Mouse (Mus musculus): ENCODE measurements at regions not wholly inside any gene's neighbourhood (a gene's known extent, or its start where the extent isn't known, plus 50 kb on each side); places are given as distances from the start of the nearest gene placed in this dataset.

DNA sequence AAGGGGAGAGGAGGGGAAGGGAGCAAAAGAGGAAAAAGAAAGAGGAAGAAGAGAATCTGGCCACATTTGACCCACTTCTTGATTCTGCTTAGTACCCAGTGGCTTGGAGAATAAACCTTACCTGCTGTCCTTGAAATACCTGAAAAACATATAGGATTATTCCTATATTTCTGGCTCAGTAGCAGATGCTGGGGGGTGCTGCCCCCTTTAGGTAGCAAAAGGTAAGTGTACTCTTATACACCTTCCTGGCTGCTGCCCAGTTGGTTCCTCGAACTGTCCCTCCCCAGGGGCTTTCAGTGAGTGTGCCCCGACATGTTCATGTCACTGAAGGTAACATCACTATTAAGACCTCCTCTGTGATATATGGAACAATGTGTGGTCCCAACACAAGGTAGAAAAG lies 180.7 kb upstream of the Kdm8 start:
- Histone ChIP-seq H3K4me2 (replicated peaks; ENCODE audit: low read depth, low read length, severe bottlenecking) (no peak overlapping the region), H3K9me3 (ENCODE audit: control insufficient read depth, low read length) (no peaks in the 10 kb centered on the region), H3K4me1 (ENCODE audit: control insufficient read depth, insufficient read depth, low read length) (no peaks in the 10 kb centered on the region), H3K4me3 (replicated peaks; ENCODE audit: low read length) (no peak overlapping the region), H3K36me3 (ENCODE audit: control insufficient read depth, insufficient read depth, low read length) (no peaks in the 10 kb centered on the region), H3K9ac (ENCODE audit: low read depth, low read length, severe bottlenecking) (no peak overlapping the region), H3K27ac (replicated peaks; ENCODE audit: low read depth, low read length) (no peak overlapping the region), H3K27me3 (ENCODE audit: control insufficient read depth, insufficient read depth, low read length) (no peaks in the 10 kb centered on the region)
- 64% methylated on average over 2 of the region's 2 CpGs for WGBS
- ATAC-seq (ENCODE audit: low FRiP score, low read depth) (no peak), DNase-seq (ENCODE audit: low spot score) (no peak)
- TF ChIP-seq POLR2A (IDR thresholded peaks at IDR 0.05; ENCODE audit: borderline replicate concordance, extremely low read depth, insufficient read depth, insufficient read length) = no peak

DNA sequence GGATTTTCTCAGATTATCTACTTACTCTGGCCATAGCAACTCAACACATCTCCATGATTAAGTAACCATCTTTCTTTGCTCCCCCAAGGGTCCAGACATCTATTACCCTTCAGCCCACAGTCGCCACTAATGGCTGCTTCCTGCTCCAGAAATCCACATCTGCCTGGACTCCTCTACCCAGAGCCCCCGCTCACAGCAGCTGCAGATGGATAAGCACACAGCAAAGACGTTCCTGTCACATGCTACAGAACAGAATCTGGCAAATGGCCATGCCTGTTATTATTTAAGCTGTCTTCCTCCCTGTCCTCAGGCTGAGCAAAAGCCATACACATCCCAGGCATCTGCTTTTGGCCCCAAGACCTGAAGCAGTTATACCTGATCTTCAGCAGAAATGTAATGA lies 173.8 kb upstream of the Kdm8 start:
- Histone ChIP-seq H3K4me1 (ENCODE audit: control insufficient read depth, insufficient read depth, low read length) (no peaks in the 10 kb centered on the region), H3K9me3 (ENCODE audit: control insufficient read depth, low read length) (no peaks in the 10 kb centered on the region), H3K4me3 (replicated peaks; ENCODE audit: low read length) (no peak overlapping the region), H3K36me3 (ENCODE audit: control insufficient read depth, insufficient read depth, low read length) (no peaks in the 10 kb centered on the region), H3K27me3 (ENCODE audit: control insufficient read depth, insufficient read depth, low read length) (no peaks in the 10 kb centered on the region), H3K4me2 (replicated peaks; ENCODE audit: low read depth, low read length, severe bottlenecking) (no peak overlapping the region), H3K9ac (ENCODE audit: low read depth, low read length, severe bottlenecking) (no peak overlapping the region), H3K27ac (replicated peaks; ENCODE audit: low read depth, low read length) (no peak overlapping the region)
- DNase-seq (ENCODE audit: low spot score) (peak; percentile 66), ATAC-seq (ENCODE audit: low FRiP score, low read depth) (peak; percentile 53)
- 30% methylated on average over 3 of the region's 3 CpGs for WGBS
- no peak for TF ChIP-seq POLR2A (IDR thresholded peaks at IDR 0.05; ENCODE audit: borderline replicate concordance, extremely low read depth, insufficient read depth, insufficient read length)

DNA sequence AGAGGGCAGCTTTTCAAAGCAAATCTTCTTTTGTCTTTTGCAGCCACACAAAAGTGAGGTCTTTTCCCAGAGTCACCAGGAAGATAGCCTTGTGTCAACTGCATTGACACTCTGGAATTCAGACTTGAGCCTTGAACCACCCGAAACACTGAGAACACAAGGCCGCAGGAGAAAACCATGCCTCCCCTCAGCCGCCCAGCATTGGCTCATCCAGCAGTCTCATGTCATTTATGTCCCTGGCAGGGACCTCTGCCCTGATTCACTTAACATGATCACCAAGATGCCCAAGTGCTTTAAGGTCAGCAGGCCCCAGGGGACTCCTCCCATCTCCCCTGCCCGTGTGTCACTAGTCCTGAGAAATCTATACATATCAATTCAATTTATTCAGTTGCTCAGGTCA lies 173.1 kb upstream of the Kdm8 start:
- H3K4me3 ChIP-seq (replicated peaks; ENCODE audit: low read length) = no peak overlapping the region
- no peak for DNase-seq (ENCODE audit: low spot score)
- TF ChIP-seq POLR2A (IDR thresholded peaks at IDR 0.05; ENCODE audit: borderline replicate concordance, extremely low read depth, insufficient read depth, insufficient read length) = no peak
- no peak overlapping the region for H3K4me2 ChIP-seq (replicated peaks; ENCODE audit: low read depth, low read length, severe bottlenecking)
- H3K36me3 ChIP-seq (ENCODE audit: control insufficient read depth, insufficient read depth, low read length) = no peaks in the 10 kb centered on the region
- no peaks in the 10 kb centered on the region for H3K27me3 ChIP-seq (ENCODE audit: control insufficient read depth, insufficient read depth, low read length)
- ATAC-seq (ENCODE audit: low FRiP score, low read depth) = no peak
- H3K27ac ChIP-seq (replicated peaks; ENCODE audit: low read depth, low read length) = no peak overlapping the region
- WGBS = 84% methylated on average over 4 of the region's 4 CpGs
- H3K4me1 ChIP-seq (ENCODE audit: control insufficient read depth, insufficient read depth, low read length) = no peaks in the 10 kb centered on the region
- H3K9me3 ChIP-seq (ENCODE audit: control insufficient read depth, low read length) = no peaks in the 10 kb centered on the region
- H3K9ac ChIP-seq (ENCODE audit: low read depth, low read length, severe bottlenecking) = no peak overlapping the region

DNA sequence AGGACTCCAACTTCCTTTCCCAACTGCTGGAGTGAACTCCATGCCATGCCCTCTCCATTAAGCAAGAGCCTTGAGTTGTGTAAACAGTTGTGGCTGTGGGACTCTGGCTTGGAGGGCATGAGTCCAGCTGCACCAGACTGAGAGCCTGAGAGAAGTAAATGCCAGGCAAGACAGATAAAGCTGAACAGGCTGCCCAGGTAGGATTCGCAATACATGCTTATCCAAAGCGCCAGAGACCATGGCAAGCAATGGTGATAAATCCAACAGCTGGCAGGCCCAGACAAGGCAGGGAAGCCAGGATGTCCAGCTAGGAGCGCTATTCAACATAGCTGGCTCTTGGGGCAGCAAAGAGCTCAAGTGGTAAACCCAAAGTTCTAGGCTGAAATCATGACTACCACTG lies 163.1 kb upstream of the Kdm8 start:
- Histone ChIP-seq H3K9ac (ENCODE audit: low read depth, low read length, severe bottlenecking) (no peak overlapping the region), H3K9me3 (ENCODE audit: control insufficient read depth, low read length) (no peaks in the 10 kb centered on the region), H3K4me2 (replicated peaks; ENCODE audit: low read depth, low read length, severe bottlenecking) (no peak overlapping the region), H3K4me3 (replicated peaks; ENCODE audit: low read length) (no peak overlapping the region), H3K36me3 (ENCODE audit: control insufficient read depth, insufficient read depth, low read length) (no peaks in the 10 kb centered on the region), H3K27ac (replicated peaks; ENCODE audit: low read depth, low read length) (no peak overlapping the region), H3K4me1 (ENCODE audit: control insufficient read depth, insufficient read depth, low read length) (no peaks in the 10 kb centered on the region), H3K27me3 (ENCODE audit: control insufficient read depth, insufficient read depth, low read length) (no peaks in the 10 kb centered on the region)
- no peak for ATAC-seq (ENCODE audit: low FRiP score, low read depth)
- DNase-seq (ENCODE audit: low spot score) = no peak
- TF ChIP-seq POLR2A (IDR thresholded peaks at IDR 0.05; ENCODE audit: borderline replicate concordance, extremely low read depth, insufficient read depth, insufficient read length) = no peak
- WGBS = 69% methylated on average over 3 of the region's 3 CpGs

DNA sequence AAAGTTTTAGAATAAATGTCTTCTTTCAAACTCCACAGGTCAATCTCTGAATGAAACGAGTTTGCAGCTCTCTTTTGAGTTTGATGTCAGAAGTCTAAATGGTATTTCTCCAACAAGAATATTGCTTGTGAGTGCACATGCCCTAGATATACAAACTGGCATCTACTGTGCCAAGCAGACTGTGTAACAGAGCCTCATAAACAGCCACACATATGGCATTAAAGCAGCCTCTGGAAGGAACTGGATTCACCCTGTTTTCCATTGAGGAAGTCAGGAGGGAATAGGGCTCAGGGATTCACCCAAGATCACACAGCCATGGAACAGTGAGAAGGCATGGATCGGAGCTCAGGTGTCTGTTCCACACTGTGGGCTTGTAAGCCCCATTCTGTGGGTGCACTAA lies 149.2 kb upstream of the Kdm8 start:
- H3K4me2 ChIP-seq (replicated peaks; ENCODE audit: low read depth, low read length, severe bottlenecking) = no peak overlapping the region
- no peaks in the 10 kb centered on the region for H3K36me3 ChIP-seq (ENCODE audit: control insufficient read depth, insufficient read depth, low read length)
- ATAC-seq (ENCODE audit: low FRiP score, low read depth) (no peak), DNase-seq (ENCODE audit: low spot score) (no peak)
- no peak for TF ChIP-seq POLR2A (IDR thresholded peaks at IDR 0.05; ENCODE audit: borderline replicate concordance, extremely low read depth, insufficient read depth, insufficient read length)
- H3K27ac ChIP-seq (replicated peaks; ENCODE audit: low read depth, low read length) = no peak overlapping the region
- no peak overlapping the region for H3K9ac ChIP-seq (ENCODE audit: low read depth, low read length, severe bottlenecking)
- no peaks in the 10 kb centered on the region for H3K4me1 ChIP-seq (ENCODE audit: control insufficient read depth, insufficient read depth, low read length)
- no peak overlapping the region for H3K4me3 ChIP-seq (replicated peaks; ENCODE audit: low read length)
- 64% methylated on average over 2 of the region's 2 CpGs for WGBS
- no peaks in the 10 kb centered on the region for H3K27me3 ChIP-seq (ENCODE audit: control insufficient read depth, insufficient read depth, low read length)
- no peaks in the 10 kb centered on the region for H3K9me3 ChIP-seq (ENCODE audit: control insufficient read depth, low read length)

DNA sequence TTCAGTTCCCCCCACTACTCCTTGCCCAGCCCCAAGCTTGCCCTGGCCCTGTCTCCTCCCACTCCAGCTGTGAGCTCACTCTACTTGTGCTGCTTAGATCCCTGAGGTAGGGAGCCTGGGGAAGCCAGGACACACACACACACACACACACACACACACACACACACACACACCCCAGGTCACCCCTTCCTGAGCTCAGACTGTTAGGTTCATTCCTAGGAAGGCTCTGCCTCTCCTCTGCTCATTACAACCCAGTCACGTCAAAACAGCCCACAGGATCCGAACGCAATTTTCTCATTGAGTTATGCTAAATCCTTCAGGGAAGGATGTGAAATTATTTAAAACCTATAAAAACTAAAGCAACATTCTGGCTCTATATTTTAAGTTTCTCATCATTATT lies 136.0 kb upstream of the Kdm8 start:
- no peak overlapping the region for H3K4me2 ChIP-seq (replicated peaks; ENCODE audit: low read depth, low read length, severe bottlenecking)
- no peak for DNase-seq (ENCODE audit: low spot score)
- no peak overlapping the region for H3K27ac ChIP-seq (replicated peaks; ENCODE audit: low read depth, low read length)
- no peaks in the 10 kb centered on the region for H3K36me3 ChIP-seq (ENCODE audit: control insufficient read depth, insufficient read depth, low read length)
- H3K4me3 ChIP-seq (replicated peaks; ENCODE audit: low read length) = no peak overlapping the region
- TF ChIP-seq POLR2A (IDR thresholded peaks at IDR 0.05; ENCODE audit: borderline replicate concordance, extremely low read depth, insufficient read depth, insufficient read length) = no peak
- no peak overlapping the region for H3K9ac ChIP-seq (ENCODE audit: low read depth, low read length, severe bottlenecking)
- no peak for ATAC-seq (ENCODE audit: low FRiP score, low read depth)
- H3K4me1 ChIP-seq (ENCODE audit: control insufficient read depth, insufficient read depth, low read length) = no peaks in the 10 kb centered on the region
- 62% methylated on average over 3 of the region's 3 CpGs for WGBS
- H3K9me3 ChIP-seq (ENCODE audit: control insufficient read depth, low read length) = no peaks in the 10 kb centered on the region
- no peaks in the 10 kb centered on the region for H3K27me3 ChIP-seq (ENCODE audit: control insufficient read depth, insufficient read depth, low read length)

Data from limb, embryonic 14.5 days (tissue).